14 mouse cellular contexts compared by ENCODE assay signal in genomic region chr17:44718036-44718435, GRCm38 (mm10). TPM values are rescaled to one million over a fixed set of nuclear protein-coding genes. Genes with fewer than 3 reads are reported as not detected.
DNase-seq lines count a peak whose midpoint lies in the region; ATAC-seq and TF ChIP-seq lines count a peak whose summit lies in the region.
"Had no signal": no experiment of that assay in that cellular context is flagged by ENCODE, and none has a peak within 500 bp of the region (broad histone marks: within the 10 kb centered on the region; RNA-seq: fewer than 3 reads in every experiment).

No protein-coding gene starts in this region.

- no peak for TF ChIP-seq RAD21 in MEL (IDR thresholded peaks at IDR 0.05; ENCODE audit: low read depth, low read length)

- TF ChIP-seq EP300 in MEL (IDR thresholded peaks at IDR 0.05; ENCODE audit: low read depth in 1 of 2, low read length in 2 of 2), result peak; percentile 86 to 92

- H3K27ac ChIP-seq in MEL (ENCODE audit: control insufficient read depth, low read depth, low read length), result peak overlapping the region; percentile 65
- H3K27ac ChIP-seq: hindbrain, embryonic 10.5 days had no signal

- no peak overlapping the region for H3K9ac ChIP-seq in MEL (ENCODE audit: control insufficient read depth, low read depth, low read length, poor library complexity, severe bottlenecking)

- no peaks in the 10 kb centered on the region for H3K79me2 ChIP-seq in MEL (ENCODE audit: control insufficient read depth, insufficient read depth, low read length, poor library complexity)

- DNase-seq in layer of hippocampus, adult 11-12 months (ENCODE audit: low spot score), result peak; percentile 32
- DNase-seq in layer of hippocampus, postnatal 10 days (ENCODE audit: low spot score in 2 of 2), result no peak
- peak; percentile 89 for DNase-seq in 416B (ENCODE audit: low read depth)
- DNase-seq in MEL (ENCODE audit: low read depth, low spot score), result peak; percentile 68
- DNase-seq in cerebellum, postnatal 10 days, result no peak
- no peak for DNase-seq in heart, adult 8-10 months (ENCODE audit: low spot score)
- DNase-seq: cerebellum, adult 9-10 months; heart, adult 18-20 months; kidney, postnatal 14 days; lung, adult 2 months had no signal

- no peaks in the 10 kb centered on the region for H3K27me3 ChIP-seq in MEL (ENCODE audit: control insufficient read depth in 1 of 2, insufficient read depth in 2 of 2, low read length in 2 of 2)

- H3K4me1 ChIP-seq in MEL (ENCODE audit: control insufficient read depth in 1 of 2, insufficient read depth in 2 of 2, low read length in 2 of 2), result peaks cover 3 to 15% of the 10 kb centered on the region in 2 experiments

- peak; percentile 73 for ATAC-seq in inflammation-experienced regulatory T-cells, adult 6 months
- ATAC-seq: forebrain, embryonic 16.5 days had no signal

- no peak for TF ChIP-seq POLR2A in MEL (IDR thresholded peaks at IDR 0.05; ENCODE audit: control insufficient read depth in 1 of 2, insufficient read depth in 1 of 2, low read depth in 1 of 2, low read length in 2 of 2, poor library complexity in 1 of 2)

- no peak overlapping the region for H3K4me3 ChIP-seq in MEL (ENCODE audit: control insufficient read depth in 1 of 2, insufficient read depth in 1 of 2, low read depth in 2 of 2, low read length in 2 of 2)
- H3K4me3 ChIP-seq: hindbrain, embryonic 10.5 days had no signal

- peaks cover 0 to 24% of the 10 kb centered on the region in 2 experiments; a peak in 2 of 4 replicates for H3K36me3 ChIP-seq in MEL (ENCODE audit: control insufficient read depth in 1 of 2, insufficient read depth in 2 of 2, low read length in 2 of 2)
- H3K36me3 ChIP-seq: G1E; hindbrain, embryonic 10.5 days had no signal

- no peak for TF ChIP-seq CTCF in MEL (IDR thresholded peaks at IDR 0.05 in 2 of 3, conservative IDR thresholded peaks at IDR 0.05 in 1 of 3; ENCODE audit: control insufficient read depth in 1 of 3, insufficient read depth in 1 of 3, low read depth in 2 of 3, low read length in 3 of 3, poor library complexity in 1 of 3, severe bottlenecking in 1 of 3)

- no peaks in the 10 kb centered on the region for H3K9me3 ChIP-seq in MEL (replicated peaks; ENCODE audit: insufficient read depth, low read length)
- H3K9me3 ChIP-seq: hindbrain, embryonic 10.5 days had no signal

TF ChIP-seq in MEL, 35 proteins besides CTCF, POLR2A, EP300 and RAD21:
- TF ChIP-seq HCFC1 (IDR thresholded peaks at IDR 0.05; ENCODE audit: low read depth, low read length) (no peak), TCF12 (IDR thresholded peaks at IDR 0.05; ENCODE audit: low read depth, low read length) (no peak), ZKSCAN1 (IDR thresholded peaks at IDR 0.05; ENCODE audit: low read depth, low read length) (no peak), SIN3A (IDR thresholded peaks at IDR 0.05; ENCODE audit: low read length) (no peak; the same call in 1 of the 2 replicates), RCOR1 (IDR thresholded peaks at IDR 0.05; ENCODE audit: low read depth, low read length) (peak; percentile 87), POLR2AphosphoS5 (IDR thresholded peaks at IDR 0.05; ENCODE audit: borderline replicate concordance, low read depth, low read length) (no peak), NELFE (IDR thresholded peaks at IDR 0.05; ENCODE audit: low read depth, low read length) (no peak), ETS1 (IDR thresholded peaks at IDR 0.05; ENCODE audit: low read depth, low read length) (no peak), ZNF384 (IDR thresholded peaks at IDR 0.05; ENCODE audit: low read depth, low read length) (0 out of 2 replicates have a peak, but pooled peaks have one; percentile 20), SMC3 (IDR thresholded peaks at IDR 0.05; ENCODE audit: low read depth, low read length) (no peak), USF1 (IDR thresholded peaks at IDR 0.05; ENCODE audit: low read depth, low read length) (no peak), UBTF (IDR thresholded peaks at IDR 0.05; ENCODE audit: borderline replicate concordance, insufficient read depth, low read depth, low read length) (no peak), NRF1 (IDR thresholded peaks at IDR 0.05; ENCODE audit: insufficient read depth, low read depth, low read length, poor library complexity, severe bottlenecking) (no peak), MYB (IDR thresholded peaks at IDR 0.05; ENCODE audit: low read depth, low read length) (peak; percentile 93), CHD2 (IDR thresholded peaks at IDR 0.05; ENCODE audit: low read length) (no peak), ELF1 (IDR thresholded peaks at IDR 0.05; ENCODE audit: low read depth, low read length) (no peak), JUND (IDR thresholded peaks at IDR 0.05; ENCODE audit: low read depth, low read length) (0 out of 2 replicates have a peak, but pooled peaks have one; percentile 25), GABPA (IDR thresholded peaks at IDR 0.05; ENCODE audit: low read depth, low read length) (no peak), CHD1 (IDR thresholded peaks at IDR 0.05; ENCODE audit: low read depth, low read length) (no peak), E2F4 (IDR thresholded peaks at IDR 0.05; ENCODE audit: borderline replicate concordance, low read depth, low read length) (no peak), MYC (IDR thresholded peaks at IDR 0.05; ENCODE audit: low read depth, low read length) (no peak), TAL1 (IDR thresholded peaks at IDR 0.05; ENCODE audit: low read length) (no peak), KAT2A (conservative IDR thresholded peaks at IDR 0.05; ENCODE audit: low read depth, low read length) (no peak), ZMIZ1 (IDR thresholded peaks at IDR 0.05; ENCODE audit: low read depth, low read length) (no peak), MAFK (IDR thresholded peaks at IDR 0.05; ENCODE audit: borderline replicate concordance, low read depth, low read length) (no peak; the same call in 1 of the 2 replicates), TBP (IDR thresholded peaks at IDR 0.05; ENCODE audit: low read depth, low read length) (no peak), GATA1 (IDR thresholded peaks at IDR 0.05; ENCODE audit: low read depth, low read length) (peak; percentile 40; the same call in 1 of the 2 replicates), USF2 (IDR thresholded peaks at IDR 0.05; ENCODE audit: borderline replicate concordance in 1 of 2, insufficient read depth in 1 of 2, low read depth in 1 of 2, low read length in 2 of 2) (no peak), BHLHE40 (IDR thresholded peaks at IDR 0.05; ENCODE audit: borderline replicate concordance, low read depth, low read length) (0 out of 2 replicates have a peak, but pooled peaks have one; percentile 6), MEF2A (IDR thresholded peaks at IDR 0.05; ENCODE audit: extremely low read depth, insufficient replicate concordance, low read depth, low read length, poor library complexity, severe bottlenecking) (no peak), MAZ (IDR thresholded peaks at IDR 0.05; ENCODE audit: low read depth, low read length) (no peak), POLR2AphosphoS2 (IDR thresholded peaks at IDR 0.05; ENCODE audit: low read length) (no peak), ZC3H11A (IDR thresholded peaks at IDR 0.05; ENCODE audit: low read depth, low read length) (no peak), MXI1 (IDR thresholded peaks at IDR 0.05; ENCODE audit: low read depth, low read length) (no peak), MAX (IDR thresholded peaks at IDR 0.05; ENCODE audit: low read length) (no peak)
TF ChIP-seq in MEL: peak in this region for 6.

RNA-seq across cellular contexts. Expression of gene Supt3, which starts 58.9 kb away (rescaled TPM):
- 10 to 100 TPM; 14.4 to 16.6 TPM for total RNA-seq in layer of hippocampus, postnatal 10 days (2021)
- total RNA-seq in MEL (2012; rRNA removed), result 7.0 and 7.6 TPM in 2 replicates
- 10 to 100 TPM in 1 of 2 experiments, not detected in 1; 28.6 TPM for polyA plus RNA-seq in MEL (2012; ENCODE audit: insufficient read depth in 1 of 2, insufficient read length in 2 of 2, low read depth in 1 of 2, low replicate concordance in 2 of 2, missing spikeins in 1 of 2)
- polyA plus RNA-seq in inflammation-experienced regulatory T-cells, adult 6 months (2017; shearing (Covaris generic)), result 10 to 100 TPM; 15.4 to 27.4 (median 18.5) TPM
- total RNA-seq in heart, adult 8-10 months (2022), result 10 to 100 TPM; 15.4 to 18.3 (median 17.4) TPM

Comparison
In these comparisons a context has a peak if more than half of its experiments do, and no peak if none do; other contexts are left out.
1. DNase-seq: peak in layer of hippocampus, adult 11-12 months (single experiment), 416B (single experiment) and MEL (single experiment); none in layer of hippocampus, postnatal 10 days (0 of 2), cerebellum, postnatal 10 days (0 of 2) and heart, adult 8-10 months (single experiment).